Mouse (Mus musculus) bone marrow macrophage, adult 2 months (primary cell): ENCODE measurements at regions not wholly inside any gene's neighbourhood (a gene's known extent, or its start where the extent isn't known, plus 50 kb on each side); places are given as distances from the start of the nearest gene placed in this dataset.

Experiments used
- CTCF ChIP-seq: IDR thresholded peaks from 2 replicates; pipeline ENCODE4 v1.5.1; 2012; ENCODE audit warnings: low read depth, mild to moderate bottlenecking, low read length, moderate library complexity
- POLR2A ChIP-seq: IDR thresholded peaks from 2 replicates; pipeline ENCODE4 v1.6.1; 2012; ENCODE audit warnings: mild to moderate bottlenecking, low read depth, low read length, borderline replicate concordance

DNA sequence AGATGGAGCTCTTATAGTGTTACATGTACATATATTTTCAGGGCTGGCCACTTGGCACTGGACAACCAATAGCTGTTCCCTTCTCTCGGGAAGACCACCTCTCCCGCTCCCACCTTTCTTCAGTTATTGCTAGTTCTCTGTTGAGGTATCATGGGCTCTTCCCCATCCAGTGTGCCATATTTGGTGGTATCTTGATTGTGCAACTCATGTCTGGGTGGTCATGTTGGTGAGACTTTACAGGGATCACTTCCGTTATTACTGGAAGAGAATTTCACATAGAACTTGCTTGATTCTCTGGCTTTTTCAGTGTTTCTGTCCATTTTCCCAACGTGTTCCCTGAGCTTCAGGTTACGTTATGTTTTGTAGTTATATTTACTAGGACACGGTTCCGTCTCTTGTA is 106.6 kb downstream of the Gm11146 start:
- TF ChIP-seq CTCF (no peak), POLR2A (no peak)
